Mouse (Mus musculus) small intestine, adult 2 months (tissue): ENCODE measurements around the gene Klk7.

Experiments used
- CTCF ChIP-seq: fragments of 200-500 bp; IDR thresholded peaks from 2 replicates; pipeline ENCODE4 v1.5.1; 2012; ENCODE audit warnings: low read depth, mild to moderate bottlenecking, control low read depth, inconsistent platforms, low read length, moderate library complexity, mixed read lengths; ENCODE audit not compliant: insufficient replicate concordance, insufficient read length; ENCODE audit errors: extremely low read depth
- POLR2A ChIP-seq: fragments of 200-500 bp; IDR thresholded peaks from 2 replicates; pipeline ENCODE4 v1.6.1; 2012; ENCODE audit warnings: low read depth, mild to moderate bottlenecking, control low read depth, inconsistent platforms, low read length, moderate library complexity

DNA sequence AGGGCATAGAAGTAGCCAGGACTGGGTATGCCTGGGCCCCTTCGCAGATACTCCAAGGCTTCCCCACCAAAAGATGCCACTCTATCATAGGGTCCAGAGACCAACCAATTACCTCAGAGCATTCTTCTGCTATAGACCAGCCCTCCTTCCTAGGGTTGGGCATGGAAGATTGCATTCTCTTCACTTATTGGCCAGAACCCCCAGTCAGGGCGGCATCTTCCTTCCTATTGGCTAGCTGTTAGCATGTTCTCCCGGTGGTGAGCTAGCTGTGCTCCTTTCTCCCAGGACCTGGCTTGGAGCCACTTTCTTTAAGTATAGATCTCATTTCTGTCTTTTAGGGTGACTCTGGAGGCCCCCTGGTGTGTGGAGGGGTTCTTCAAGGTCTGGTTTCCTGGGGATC, 38.2 kb upstream of the Klk7 start:
- TF ChIP-seq CTCF, result no peak
- TF ChIP-seq POLR2A, result no peak
